Mouse (Mus musculus) gastrocnemius, adult 2 months (tissue): Measurements from ENCODE around the gene Madcam1. TPM values are rescaled to one million over a fixed set of nuclear protein-coding genes. Genes with fewer than 3 reads are reported as not detected.

Source experiments
- DNase-seq: peaks from one replicate; pipeline ENCODE4 v3.0.0; 2022
- H3K27ac ChIP-seq: fragments of 200-600 bp; 2 replicates; pipeline ENCODE4 v1.8.1; 2022; ENCODE audit warnings: mild to moderate bottlenecking
- H3K4me3 ChIP-seq: fragments of 200-600 bp; 2 replicates; pipeline ENCODE4 v1.8.1; 2022; ENCODE audit warnings: mild to moderate bottlenecking, moderate library complexity
- CTCF ChIP-seq: fragments of 200-600 bp; IDR thresholded peaks from 2 replicates; pipeline ENCODE4 v1.8.1; 2022; ENCODE audit warnings: antibody characterized with exemption, mild to moderate bottlenecking, moderate library complexity
- intact Hi-C: fragments of 180-260 bp; cut with DNase I; formaldehyde crosslinking; loops from one replicate; pipeline ENCODE4 v1.15.1; 2025
- total RNA-seq, 2 experiments: library from RNA; stranded (reverse); gene quantifications; 2 replicates each; pipeline ENCODE4 v1.2.3; 2021

Gene Madcam1
- total RNA-seq, 2 experiments from 2014 or later, result not detected

DNA sequence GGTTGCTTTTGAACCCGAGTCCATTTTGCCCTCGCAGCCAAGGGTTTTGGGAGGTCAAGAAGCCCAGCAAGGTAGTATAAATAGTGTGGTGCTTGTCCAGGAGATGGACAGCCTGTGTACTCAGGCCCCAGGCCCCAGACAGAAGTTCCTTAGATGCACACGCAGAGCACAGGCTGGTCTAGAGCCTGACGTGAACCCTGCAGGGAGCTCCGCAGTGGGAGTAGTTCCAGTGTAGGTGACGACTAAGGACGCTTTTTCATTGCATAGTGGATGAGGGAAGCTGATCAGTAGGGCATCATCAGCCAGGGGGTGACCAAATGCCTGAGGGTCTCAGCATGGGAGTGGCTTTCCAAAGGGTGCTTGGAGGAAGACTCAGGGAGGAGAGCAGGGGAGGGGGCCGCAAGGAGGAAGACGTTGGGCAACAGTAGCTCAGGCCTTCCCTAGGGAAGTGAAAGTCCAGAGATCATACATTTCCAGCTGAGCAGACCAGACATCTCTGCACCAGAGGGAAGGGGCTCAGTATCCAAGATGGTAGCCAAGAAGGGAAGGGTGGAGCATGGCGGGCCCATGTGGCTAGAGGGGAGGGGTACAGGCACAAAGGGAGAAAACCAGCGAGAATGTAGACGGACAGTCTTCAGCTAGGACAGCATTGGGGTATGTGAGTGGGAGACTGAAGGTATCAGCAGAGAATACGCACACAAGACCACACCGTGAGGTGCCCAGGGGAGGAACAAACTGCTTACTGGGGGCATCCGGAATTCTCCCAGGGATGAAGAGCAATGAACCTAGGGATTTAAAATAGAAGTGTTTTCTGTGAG, 5.9 kb downstream of the Madcam1 start:
- Histone ChIP-seq H3K27ac (peak overlapping the region; percentile 93), H3K4me3 (peak overlapping the region; percentile 86)
- no peak for DNase-seq
- TF ChIP-seq CTCF, result no peak
- intact Hi-C loops, result no loop called here

DNA sequence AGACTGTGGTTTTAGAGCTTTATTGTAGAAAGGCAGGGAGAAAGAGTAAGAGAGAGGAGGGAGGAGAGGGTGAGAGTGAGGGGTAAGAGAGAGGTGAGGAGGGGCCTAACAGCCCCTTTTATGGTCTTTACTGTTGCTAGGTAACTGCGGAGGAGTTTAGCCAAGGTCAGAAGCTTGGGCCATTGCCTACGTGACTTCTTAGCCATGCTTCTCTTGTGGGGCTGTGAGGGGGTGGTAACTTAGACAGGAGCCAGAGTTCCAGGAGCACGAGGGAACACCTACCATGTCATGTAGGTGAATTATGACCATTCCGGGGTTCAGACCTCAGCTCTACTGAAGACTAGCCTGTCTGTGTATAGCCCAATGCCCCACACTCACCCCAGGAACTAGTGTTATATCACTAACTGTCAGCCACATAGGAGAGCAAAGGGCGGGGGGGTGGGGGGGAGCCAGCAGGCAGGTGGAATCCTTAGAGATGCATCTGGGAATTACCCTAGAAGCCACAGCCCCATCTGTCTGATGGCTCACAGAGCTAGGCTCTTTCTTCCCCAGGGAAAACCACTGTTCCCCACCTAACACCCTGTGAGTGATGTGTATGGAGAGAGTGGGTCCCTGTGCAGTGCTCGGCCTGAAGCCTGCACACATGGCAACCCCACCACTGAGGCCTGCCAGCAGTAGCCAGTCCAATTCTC, 7.2 kb downstream of the Madcam1 start:
- TF ChIP-seq CTCF, result no peak
- no peak for DNase-seq
- intact Hi-C loops, result no loop called here
- no peak overlapping the region for H3K4me3 ChIP-seq
- H3K27ac ChIP-seq, result no peak overlapping the region

DNA sequence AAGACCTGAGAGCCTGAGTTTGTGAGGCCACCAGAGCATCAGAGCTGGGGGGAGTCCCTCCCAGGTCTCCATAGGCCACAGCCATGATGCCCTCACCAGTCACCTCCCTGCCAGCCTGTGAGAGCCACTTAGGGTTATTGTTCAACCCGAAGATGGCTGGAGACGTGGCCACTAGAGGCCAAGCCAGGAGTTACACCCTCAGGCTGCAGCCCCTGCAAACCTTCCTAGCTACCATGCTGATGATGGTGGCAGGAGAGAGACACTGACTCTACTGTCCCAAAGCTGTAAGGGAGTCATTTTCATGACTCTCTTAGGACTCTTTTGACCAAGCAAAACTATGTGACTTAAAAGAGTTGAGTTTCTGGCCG, 7.7 kb downstream of the Madcam1 start:
- DNase-seq, result no peak
- no peak overlapping the region for H3K27ac ChIP-seq
- no peak for TF ChIP-seq CTCF
- intact Hi-C loops, result no loop called here
- no peak overlapping the region for H3K4me3 ChIP-seq

DNA sequence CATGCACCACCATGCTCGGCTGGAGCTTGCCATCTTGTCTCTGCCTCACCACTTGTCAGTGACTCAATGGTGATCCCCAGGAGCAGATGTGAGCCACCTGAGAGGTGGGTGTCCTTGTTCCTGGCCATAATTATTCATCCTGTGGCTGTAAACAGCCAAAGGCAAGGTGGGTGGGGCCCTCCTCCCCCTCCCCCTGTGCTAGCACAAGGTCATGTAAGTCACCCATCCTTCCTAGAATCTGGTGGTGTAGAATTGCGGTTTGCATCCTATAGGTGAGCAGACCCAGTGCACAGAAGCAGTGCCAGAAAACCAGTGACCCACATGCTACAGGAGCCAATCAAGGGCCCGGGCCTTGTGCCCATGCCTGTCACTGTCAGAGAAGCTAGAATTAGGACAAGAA, 8.7 kb downstream of the Madcam1 start:
- Histone ChIP-seq H3K27ac (no peak overlapping the region), H3K4me3 (no peak overlapping the region)
- intact Hi-C loops, result no loop called here
- DNase-seq, result no peak
- TF ChIP-seq CTCF, result no peak

DNA sequence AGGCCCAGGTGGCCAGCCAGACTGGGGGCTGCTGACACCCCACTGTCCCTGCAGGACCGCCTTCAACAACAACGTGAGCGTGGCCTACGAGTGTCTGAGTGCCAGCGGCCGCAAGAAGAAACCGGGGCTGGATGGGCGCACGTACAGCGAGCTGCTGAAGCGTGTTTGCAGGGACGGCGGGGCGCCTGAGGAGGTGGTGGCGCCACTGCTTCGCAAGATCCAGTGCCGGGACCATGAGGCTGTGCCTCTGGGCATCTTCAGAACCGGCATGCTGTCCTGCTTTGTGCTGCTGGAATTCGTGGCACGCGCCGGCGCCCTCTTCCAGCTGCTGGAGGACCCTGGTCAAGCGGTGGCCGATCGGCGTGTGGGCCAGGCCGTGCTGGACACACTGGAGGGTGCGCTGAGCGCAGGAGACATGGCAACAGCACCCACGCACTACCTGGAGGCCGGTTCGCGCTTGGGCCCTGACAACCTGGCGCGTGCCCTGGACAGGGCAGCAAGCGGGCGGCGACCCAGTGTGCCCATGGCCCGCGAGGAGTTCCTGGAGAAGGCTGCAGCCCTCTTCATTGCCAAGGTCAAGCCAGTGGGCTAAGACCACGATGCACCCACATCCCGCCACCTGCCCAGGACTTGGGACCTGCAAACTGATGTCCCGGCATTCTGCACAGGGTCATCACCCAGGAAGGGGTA, 11.1 kb downstream of the Madcam1 start:
- TF ChIP-seq CTCF, result no peak
- no peak for DNase-seq
- Histone ChIP-seq H3K27ac (no peak overlapping the region), H3K4me3 (no peak overlapping the region)
- intact Hi-C loops, result no loop called here

DNA sequence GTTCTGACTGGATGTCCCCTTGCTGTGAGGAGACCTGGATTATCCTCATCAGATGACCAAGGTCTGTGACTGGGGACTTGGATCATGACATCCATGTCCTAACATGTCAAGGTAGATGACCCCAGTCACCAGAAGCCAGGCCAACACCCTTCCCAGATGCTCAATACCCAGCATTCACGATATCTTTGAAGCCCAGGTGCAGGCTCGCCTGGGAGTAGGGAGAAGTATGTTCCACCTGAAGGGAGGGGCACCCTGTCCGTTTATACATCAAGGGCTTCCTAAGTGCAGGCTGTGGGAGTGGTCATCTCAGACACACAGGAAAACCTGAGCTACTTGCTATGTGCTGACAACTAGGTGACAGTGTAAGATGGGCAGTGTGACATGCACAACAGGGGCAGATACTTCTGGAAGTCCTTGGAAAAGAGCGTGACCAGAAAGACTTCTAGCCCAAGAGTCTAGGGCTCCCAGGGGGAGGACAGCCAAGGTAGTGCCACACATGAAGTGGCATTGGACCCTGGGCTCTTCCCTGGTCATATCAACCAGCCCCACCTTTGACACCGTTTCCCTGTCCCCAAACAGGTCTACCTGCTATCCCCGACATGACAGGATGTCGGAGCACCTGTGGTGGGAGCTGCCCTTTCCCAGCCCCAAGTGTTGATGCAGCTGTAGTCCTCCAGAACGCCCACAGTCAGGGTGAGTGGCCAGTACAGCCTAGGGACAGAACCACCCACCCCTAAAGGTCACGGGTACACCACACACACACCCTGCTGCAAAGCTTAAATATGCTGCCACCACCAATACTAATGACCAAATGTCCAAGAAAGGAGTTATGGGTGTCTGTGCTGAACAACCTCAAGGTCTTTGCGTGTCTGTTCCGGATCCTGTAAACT, 16.5 kb downstream of the Madcam1 start:
- H3K4me3 ChIP-seq, result peak overlapping the region; percentile 98
- no peak for DNase-seq
- peak overlapping the region; percentile 94 for H3K27ac ChIP-seq
- intact Hi-C loops, result no loop called here
- TF ChIP-seq CTCF, result no peak

DNA sequence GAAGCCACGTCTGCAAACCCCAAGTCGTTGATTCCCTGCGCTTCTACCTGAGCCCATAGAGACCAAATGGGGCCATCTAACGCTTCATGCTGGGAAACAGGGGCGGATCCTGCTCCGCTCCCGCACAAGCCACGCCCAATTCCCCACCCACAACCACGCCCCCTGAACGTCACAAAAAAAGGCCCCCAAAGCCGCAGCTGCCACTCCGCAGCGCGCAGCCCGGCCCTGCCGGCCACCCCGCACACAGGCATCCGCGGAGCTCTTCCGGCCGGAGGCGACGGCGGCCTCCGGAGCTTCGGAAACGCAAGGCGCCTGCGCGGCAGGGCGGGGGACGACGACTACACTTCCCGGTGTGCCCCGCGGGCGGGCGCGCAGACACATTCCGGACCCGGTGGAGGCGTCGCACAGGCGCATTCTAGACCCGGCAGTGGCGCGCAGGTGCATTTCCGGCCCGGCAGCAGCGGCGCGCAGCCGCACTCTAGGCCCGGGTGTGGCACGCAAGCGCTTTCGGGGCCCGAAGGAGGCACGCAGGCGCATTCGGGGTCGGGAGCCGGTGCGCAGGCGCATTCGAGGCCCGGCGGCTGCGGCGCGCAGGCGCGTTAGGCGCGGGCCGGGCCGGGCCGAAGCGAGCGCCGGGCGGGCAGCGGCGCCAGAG, 17.4 kb downstream of the Madcam1 start, which contains the start of gene Cdc34:
Gene Cdc34, plus strand, starts transcription at position 605 of the 655 bp plus-strand sequence.
- H3K27ac ChIP-seq, result peak within 1 kb of the TSS; percentile 99
- intact Hi-C loops, result loop anchor here (2.0 kb wide), 1 partner anchor 23 kb away; the partner anchor contains the start of gene Bsg
- TF ChIP-seq CTCF, result peak; percentile 37; the same call in 1 of the 2 replicates
- DNase-seq, result peak; percentile 100
- peak within 1 kb of the TSS; percentile 98 for H3K4me3 ChIP-seq

DNA sequence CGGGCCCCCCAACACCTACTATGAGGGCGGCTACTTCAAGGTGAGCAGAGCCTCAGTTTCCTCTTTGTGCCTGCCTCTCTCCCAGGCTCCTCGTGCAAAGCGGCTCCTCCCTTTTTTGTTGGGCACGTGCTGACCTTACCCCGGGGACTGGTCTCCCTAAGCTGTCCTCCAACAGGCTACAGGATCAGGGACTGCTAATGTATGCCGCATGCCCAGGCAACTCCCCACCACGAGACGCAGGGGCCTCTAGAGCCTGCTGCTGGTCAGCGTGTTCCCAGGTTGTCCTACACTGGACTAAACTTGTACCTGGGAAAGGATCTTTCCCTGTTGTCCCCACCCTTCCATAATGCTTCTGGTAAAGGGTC, 18.2 kb downstream of the Madcam1 start:
- H3K27ac ChIP-seq, result peak overlapping the region; percentile 99
- DNase-seq, result peak; percentile 61
- no peak for TF ChIP-seq CTCF
- intact Hi-C loops, result loop anchor here (2.0 kb wide), 1 partner anchor 22 kb away; the partner anchor contains the start of gene Bsg
- H3K4me3 ChIP-seq, result peak overlapping the region; percentile 98

DNA sequence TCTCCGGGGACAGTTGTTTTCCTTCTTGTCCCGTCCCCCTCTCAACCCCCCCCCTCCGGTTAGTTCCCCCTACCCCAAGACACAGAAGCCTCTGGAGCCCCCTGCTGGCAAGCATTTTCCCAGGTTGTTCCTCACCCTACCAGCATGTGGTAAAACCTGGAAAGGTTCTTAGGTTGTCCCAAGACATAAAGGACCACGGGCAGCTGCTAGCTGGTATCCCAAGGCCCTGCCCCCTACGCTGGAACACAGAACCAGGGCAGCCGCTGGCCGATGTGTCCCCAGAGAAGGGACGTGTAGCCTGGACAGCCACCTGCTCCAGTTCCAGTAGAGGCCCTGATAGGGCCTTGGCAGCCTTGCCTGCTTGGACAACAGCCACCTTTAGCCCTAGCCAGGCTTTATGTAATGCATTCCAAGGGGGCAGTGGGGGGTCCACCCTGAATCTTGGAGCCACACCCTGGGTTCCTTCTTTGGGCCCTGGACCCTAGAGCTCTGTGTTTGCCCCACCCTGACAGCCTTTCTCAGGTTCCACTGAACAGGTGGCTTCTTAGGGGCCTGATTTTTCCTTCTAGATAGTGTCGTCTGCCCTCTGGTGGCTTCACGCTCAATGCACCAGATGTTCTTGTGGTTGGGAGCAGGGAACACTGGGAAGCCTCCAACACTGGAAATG, 18.7 kb downstream of the Madcam1 start:
- H3K27ac ChIP-seq, result peak overlapping the region; percentile 99
- H3K4me3 ChIP-seq, result peak overlapping the region; percentile 98
- TF ChIP-seq CTCF, result peak; percentile 64
- intact Hi-C loops, result loop anchor here (2.0 kb wide), 1 partner anchor 22 kb away; the partner anchor contains the start of gene Bsg
- peak; percentile 86 for DNase-seq

DNA sequence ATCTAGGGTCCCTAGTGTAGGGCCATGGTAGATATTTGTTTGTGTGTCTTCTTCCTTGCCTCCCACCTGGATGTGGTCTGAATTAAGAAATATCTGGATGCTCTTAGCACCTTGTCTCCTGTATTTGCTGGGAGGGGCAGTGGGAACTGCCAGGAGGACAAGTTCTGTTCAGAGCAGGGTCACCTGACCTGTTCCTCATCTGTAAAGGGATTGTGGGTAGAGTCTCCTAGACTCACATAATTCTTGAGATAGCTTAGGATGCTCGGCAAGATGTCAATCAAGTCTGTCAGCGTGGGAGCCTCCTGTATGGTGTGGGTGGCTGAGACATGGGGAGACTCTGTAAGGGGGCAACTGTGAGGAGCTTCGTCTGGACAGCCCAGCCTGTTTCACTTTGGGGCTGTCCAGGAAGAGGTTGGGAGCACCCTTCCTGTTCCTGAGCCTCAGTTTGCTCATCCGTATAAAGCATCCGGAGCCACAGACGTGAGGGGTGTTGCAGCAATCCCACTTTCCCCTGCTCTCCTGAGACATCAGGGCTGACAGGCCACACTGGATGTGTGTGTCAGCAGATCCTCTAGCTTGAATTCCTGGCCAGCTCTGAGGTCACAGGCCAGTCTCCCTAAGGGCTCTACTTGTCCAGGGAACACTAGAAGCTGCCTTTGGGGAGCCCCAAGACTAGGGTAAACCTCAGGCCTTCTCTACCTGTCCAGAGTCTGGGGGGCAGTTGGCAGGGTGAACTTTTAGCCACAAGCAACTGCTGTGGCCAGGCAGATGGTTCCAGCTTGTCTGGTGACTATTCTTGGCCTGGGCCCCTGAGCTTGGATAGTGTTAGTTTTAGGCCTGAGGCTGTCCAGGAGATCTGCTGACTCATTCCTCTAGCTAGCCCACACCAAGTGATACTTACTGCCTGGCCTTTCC, 19.6 kb downstream of the Madcam1 start:
- H3K27ac ChIP-seq, result peak overlapping the region; percentile 99
- intact Hi-C loops, result loop anchor here (2.0 kb wide), 1 partner anchor 21 kb away; the partner anchor contains the start of gene Bsg
- peak overlapping the region; percentile 98 for H3K4me3 ChIP-seq
- no peak for TF ChIP-seq CTCF
- DNase-seq, result peak; percentile 88
